Mouse (Mus musculus): Measurements from ENCODE around the gene Macc1. TPM values are rescaled to one million over a fixed set of nuclear protein-coding genes. Genes with fewer than 3 reads are reported as not detected.

Macc1 gene
- 0.05 and 0.15 TPM in 2 replicates for polyA plus RNA-seq (2015; fragmentation: Nextera tagmentation; extraction: Ambion mirVana)

GRCm38 (mm10) chr12:119313970-119314369 lies at the start of gene Macc1:
Macc1 (plus strand) TSS chr12:119314270.
- no peak within 1 kb of the TSS for H3K4me3 ChIP-seq (replicated peaks)
- ATAC-seq (ENCODE audit: low FRiP score): no peak
- H3K36me3 ChIP-seq: no peaks in the 10 kb centered on the region
- H3K9ac ChIP-seq (replicated peaks): no peak within 1 kb of the TSS
- no peaks in the 10 kb centered on the region for H3K9me3 ChIP-seq (replicated peaks)
- no peak within 1 kb of the TSS for H3K27ac ChIP-seq (replicated peaks)
- no peaks in the 10 kb centered on the region for H3K4me1 ChIP-seq
- no peaks in the 10 kb centered on the region for H3K27me3 ChIP-seq (replicated peaks)
- H3K4me2 ChIP-seq: no peak within 1 kb of the TSS

GRCm38 (mm10) chr12:119264506-119264905 lies 49.6 kb upstream of the Macc1 start:
- 94% methylated on average over 3 of the region's 3 CpGs for WGBS
- H3K9me3 ChIP-seq (replicated peaks): no peaks in the 10 kb centered on the region

GRCm38 (mm10) chr12:119268723-119269122 lies 45.3 kb upstream of the Macc1 start:
- Histone ChIP-seq H3K9me3 (replicated peaks) (no peaks in the 10 kb centered on the region), H3K27me3 (replicated peaks) (no peaks in the 10 kb centered on the region), H3K4me3 (replicated peaks) (no peak overlapping the region), H3K4me2 (no peak overlapping the region), H3K4me1 (no peaks in the 10 kb centered on the region), H3K36me3 (no peaks in the 10 kb centered on the region), H3K9ac (replicated peaks) (no peak overlapping the region), H3K27ac (replicated peaks) (no peak overlapping the region)
- WGBS: 70% methylated on average over 1 of the region's 1 CpGs
- no peak for ATAC-seq (ENCODE audit: low FRiP score)

More at GRCm38 (mm10) chr12:119264506-119264905, 49.6 kb upstream of the Macc1 start:
- Histone ChIP-seq H3K27me3 (replicated peaks) (no peaks in the 10 kb centered on the region), H3K27ac (replicated peaks) (no peak overlapping the region), H3K4me1 (no peaks in the 10 kb centered on the region), H3K4me3 (replicated peaks) (no peak overlapping the region), H3K4me2 (no peak overlapping the region), H3K9ac (replicated peaks) (no peak overlapping the region), H3K36me3 (no peaks in the 10 kb centered on the region)
- no peak for ATAC-seq (ENCODE audit: low FRiP score)

- Histone ChIP-seq H3K4me1 (no peaks in the 10 kb centered on the region), H3K9ac (replicated peaks) (no peak overlapping the region), H3K4me3 (replicated peaks) (no peak overlapping the region), H3K36me3 (no peaks in the 10 kb centered on the region), H3K27me3 (replicated peaks) (no peaks in the 10 kb centered on the region), H3K9me3 (replicated peaks) (no peaks in the 10 kb centered on the region), H3K4me2 (no peak overlapping the region), H3K27ac (replicated peaks) (no peak overlapping the region)
- ATAC-seq (ENCODE audit: low FRiP score): no peak
- 57% methylated on average over 2 of the region's 2 CpGs for WGBS
Measured at GRCm38 (mm10) chr12:119270036-119270435, 44.0 kb upstream of the Macc1 start.

- WGBS: 88% methylated on average over 1 of the region's 1 CpGs
- Histone ChIP-seq H3K27me3 (replicated peaks) (no peaks in the 10 kb centered on the region), H3K4me2 (no peak overlapping the region), H3K4me1 (no peaks in the 10 kb centered on the region), H3K36me3 (no peaks in the 10 kb centered on the region), H3K9ac (replicated peaks) (no peak overlapping the region), H3K4me3 (replicated peaks) (no peak overlapping the region), H3K9me3 (replicated peaks) (no peaks in the 10 kb centered on the region), H3K27ac (replicated peaks) (no peak overlapping the region)
- no peak for ATAC-seq (ENCODE audit: low FRiP score)
Measured at GRCm38 (mm10) chr12:119271964-119272363, 42.1 kb upstream of the Macc1 start.

GRCm38 (mm10) chr12:119273605-119274004 lies 40.5 kb upstream of the Macc1 start:
- H3K27me3 ChIP-seq (replicated peaks): no peaks in the 10 kb centered on the region
- no peaks in the 10 kb centered on the region for H3K4me1 ChIP-seq
- H3K9me3 ChIP-seq (replicated peaks): no peaks in the 10 kb centered on the region
- no peaks in the 10 kb centered on the region for H3K36me3 ChIP-seq
- no peak overlapping the region for H3K4me3 ChIP-seq (replicated peaks)
- ATAC-seq (ENCODE audit: low FRiP score): no peak
- no peak overlapping the region for H3K9ac ChIP-seq (replicated peaks)
- 3% methylated on average over 1 of the region's 1 CpGs for WGBS
- H3K4me2 ChIP-seq: no peak overlapping the region
- no peak overlapping the region for H3K27ac ChIP-seq (replicated peaks)

GRCm38 (mm10) chr12:119276282-119276681 lies 37.8 kb upstream of the Macc1 start:
- Histone ChIP-seq H3K4me2 (no peak overlapping the region), H3K27me3 (replicated peaks) (no peaks in the 10 kb centered on the region), H3K9ac (replicated peaks) (no peak overlapping the region), H3K4me3 (replicated peaks) (no peak overlapping the region), H3K27ac (replicated peaks) (no peak overlapping the region), H3K4me1 (no peaks in the 10 kb centered on the region), H3K9me3 (replicated peaks) (no peaks in the 10 kb centered on the region), H3K36me3 (no peaks in the 10 kb centered on the region)
- 89% methylated on average over 1 of the region's 1 CpGs for WGBS
- no peak for ATAC-seq (ENCODE audit: low FRiP score)

- Histone ChIP-seq H3K4me2 (no peak overlapping the region), H3K9ac (replicated peaks) (no peak overlapping the region), H3K27me3 (replicated peaks) (no peaks in the 10 kb centered on the region), H3K27ac (replicated peaks) (no peak overlapping the region), H3K36me3 (no peaks in the 10 kb centered on the region), H3K9me3 (replicated peaks) (no peaks in the 10 kb centered on the region), H3K4me3 (replicated peaks) (no peak overlapping the region), H3K4me1 (no peaks in the 10 kb centered on the region)
- ATAC-seq (ENCODE audit: low FRiP score): no peak
- 88% methylated on average over 6 of the region's 6 CpGs for whole genome bisulfite sequencing
Measured at GRCm38 (mm10) chr12:119291618-119292017, 22.5 kb upstream of the Macc1 start.

- H3K27me3 ChIP-seq (replicated peaks): no peaks in the 10 kb centered on the region
- H3K27ac ChIP-seq (replicated peaks): no peak overlapping the region
- no peaks in the 10 kb centered on the region for H3K4me1 ChIP-seq
- no peaks in the 10 kb centered on the region for H3K9me3 ChIP-seq (replicated peaks)
- no peak for ATAC-seq (ENCODE audit: low FRiP score)
- no peak overlapping the region for H3K4me2 ChIP-seq
- H3K36me3 ChIP-seq: no peaks in the 10 kb centered on the region
- H3K4me3 ChIP-seq (replicated peaks): no peak overlapping the region
- H3K9ac ChIP-seq (replicated peaks): no peak overlapping the region
Measured at GRCm38 (mm10) chr12:119303618-119304017, 10.5 kb upstream of the Macc1 start.

GRCm38 (mm10) chr12:119313014-119313763 lies 881 bp upstream of the Macc1 start:
- Histone ChIP-seq H3K4me3 (replicated peaks) (no peak overlapping the region), H3K27ac (replicated peaks) (no peak overlapping the region), H3K36me3 (no peaks in the 10 kb centered on the region), H3K9ac (replicated peaks) (no peak overlapping the region), H3K27me3 (replicated peaks) (no peaks in the 10 kb centered on the region), H3K4me2 (no peak overlapping the region), H3K9me3 (replicated peaks) (no peaks in the 10 kb centered on the region), H3K4me1 (no peaks in the 10 kb centered on the region)
- 74% methylated on average over 3 of the region's 3 CpGs for WGBS
- no peak for ATAC-seq (ENCODE audit: low FRiP score)

GRCm38 (mm10) chr12:119318799-119319198 lies 4.7 kb downstream of the Macc1 start:
- 88% methylated on average over 1 of the region's 1 CpGs for WGBS
- no peaks in the 10 kb centered on the region for H3K27me3 ChIP-seq (replicated peaks)
- no peak for ATAC-seq (ENCODE audit: low FRiP score)

GRCm38 (mm10) chr12:119325400-119325799 lies 11.3 kb downstream of the Macc1 start:
- H3K4me1 ChIP-seq: no peaks in the 10 kb centered on the region
- no peak overlapping the region for H3K4me2 ChIP-seq
- no peaks in the 10 kb centered on the region for H3K27me3 ChIP-seq (replicated peaks)
- H3K9ac ChIP-seq (replicated peaks): no peak overlapping the region
- H3K36me3 ChIP-seq: no peaks in the 10 kb centered on the region
- no peak for ATAC-seq (ENCODE audit: low FRiP score)
- no peak overlapping the region for H3K4me3 ChIP-seq (replicated peaks)
- H3K27ac ChIP-seq (replicated peaks): no peak overlapping the region
- H3K9me3 ChIP-seq (replicated peaks): no peaks in the 10 kb centered on the region

More at GRCm38 (mm10) chr12:119318799-119319198, 4.7 kb downstream of the Macc1 start:
- Histone ChIP-seq H3K4me2 (no peak overlapping the region), H3K4me3 (replicated peaks) (no peak overlapping the region), H3K4me1 (no peaks in the 10 kb centered on the region), H3K9ac (replicated peaks) (no peak overlapping the region), H3K9me3 (replicated peaks) (no peaks in the 10 kb centered on the region), H3K36me3 (no peaks in the 10 kb centered on the region), H3K27ac (replicated peaks) (no peak overlapping the region)

Measured in neural tube, embryonic 15.5 days (tissue).